Mouse (Mus musculus) 3134 (cell line): ENCODE results near the gene Magi2.

Experiments used
- DNase-seq: peaks from one replicate; pipeline ENCODE4 v3.0.0-alpha.2; 2011; ENCODE audit warnings: low spot score; ENCODE audit not compliant: insufficient read length; ENCODE audit errors: extremely low read depth

Magi2 gene

DNA sequence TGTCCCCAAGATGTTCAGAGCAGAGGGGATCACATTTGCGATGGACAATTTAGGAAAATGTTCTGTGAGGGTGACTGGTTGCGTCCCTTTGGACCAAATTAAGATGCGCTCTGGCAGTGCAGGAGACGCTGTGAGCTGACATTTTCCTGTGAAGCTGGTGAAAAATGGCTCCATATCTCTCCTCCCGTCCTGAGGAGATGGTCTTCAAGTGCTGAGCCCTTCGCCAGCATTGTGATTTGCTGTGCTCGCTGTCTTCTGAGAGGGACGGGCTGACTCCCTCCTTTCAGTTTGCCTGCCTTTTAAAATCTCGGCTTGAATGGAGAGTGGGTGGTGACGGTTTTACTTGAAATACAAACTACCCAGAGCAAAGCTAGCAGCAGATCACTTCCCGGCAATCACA, 682.2 kb downstream of the Magi2 start:
- no peak for DNase-seq

DNA sequence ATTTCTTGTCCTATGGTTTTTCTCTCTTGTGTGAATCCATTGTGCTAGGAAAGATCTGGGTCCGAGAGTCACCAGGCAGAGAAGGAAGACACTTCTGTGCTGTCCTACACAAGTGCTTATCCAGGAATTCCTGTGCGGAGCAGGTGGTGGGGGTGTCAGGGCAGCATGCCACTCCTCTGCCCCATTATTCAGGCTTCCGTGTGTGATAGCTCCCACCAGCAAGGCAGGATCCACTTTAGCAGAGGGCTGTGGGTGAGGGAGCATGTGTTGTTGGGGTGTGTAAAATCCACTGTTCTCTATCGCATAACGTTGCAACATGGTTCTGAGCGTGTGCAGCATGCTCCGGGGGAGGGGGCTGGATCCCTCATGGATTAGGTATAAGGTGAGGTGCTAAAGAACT, 682.8 kb downstream of the Magi2 start:
- DNase-seq = no peak

DNA sequence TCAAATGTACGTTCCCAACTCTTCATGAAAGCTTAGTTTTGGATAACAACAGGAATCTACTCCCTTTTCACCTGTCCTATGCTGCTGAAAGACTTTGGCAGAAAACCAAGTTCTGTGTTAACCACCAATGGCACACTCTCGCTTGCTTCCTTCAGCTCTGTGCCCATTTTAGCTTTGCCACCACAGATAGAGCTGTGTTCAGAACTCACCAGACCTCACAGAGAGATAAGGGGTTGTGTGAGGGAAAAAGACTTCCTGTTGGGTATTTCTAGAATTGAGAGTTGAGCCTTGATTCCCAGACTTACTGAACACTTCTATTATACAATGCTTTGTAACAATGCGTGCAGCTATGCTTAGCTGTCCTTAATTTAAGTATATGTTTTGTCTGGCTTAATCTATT, 705.3 kb downstream of the Magi2 start:
- no peak for DNase-seq

DNA sequence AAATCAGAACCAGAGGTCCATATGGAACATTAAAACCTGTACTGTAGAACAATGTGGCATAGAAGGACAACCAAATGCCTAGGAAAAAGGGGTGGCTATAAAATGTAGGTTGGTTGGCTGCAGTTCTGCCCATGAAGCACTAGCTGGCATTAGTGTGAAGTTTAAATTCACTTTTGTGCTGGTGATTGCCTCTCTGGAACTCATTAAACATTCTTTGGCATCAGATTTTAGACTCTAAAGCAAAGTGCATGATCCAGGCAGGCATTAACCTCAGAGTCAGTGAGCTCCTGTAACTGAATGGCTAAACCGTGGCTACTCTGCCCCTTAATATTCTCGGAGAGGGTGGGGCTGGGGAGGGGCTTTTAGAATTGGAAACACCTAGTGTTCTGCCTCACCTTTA, 706.4 kb downstream of the Magi2 start:
- no peak for DNase-seq

DNA sequence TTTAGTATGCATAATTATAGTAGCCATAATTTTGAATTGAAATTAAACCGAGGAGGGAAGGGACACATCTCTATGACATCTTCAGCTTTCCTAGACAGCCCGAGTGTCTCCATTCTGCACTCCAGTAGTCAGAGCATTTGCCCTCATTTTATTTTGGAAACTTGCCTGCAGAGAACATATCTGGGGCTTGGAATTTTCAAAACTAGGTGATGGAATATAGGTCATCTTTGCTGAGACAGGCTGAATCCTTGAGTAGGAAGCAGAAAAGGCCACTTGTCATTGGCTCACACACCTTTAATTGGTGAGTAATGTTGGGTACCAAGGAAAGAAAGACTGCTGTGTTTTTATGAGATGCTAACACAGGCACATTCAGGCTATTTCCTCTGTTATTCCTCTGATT, 724.3 kb downstream of the Magi2 start:
- DNase-seq = no peak

DNA sequence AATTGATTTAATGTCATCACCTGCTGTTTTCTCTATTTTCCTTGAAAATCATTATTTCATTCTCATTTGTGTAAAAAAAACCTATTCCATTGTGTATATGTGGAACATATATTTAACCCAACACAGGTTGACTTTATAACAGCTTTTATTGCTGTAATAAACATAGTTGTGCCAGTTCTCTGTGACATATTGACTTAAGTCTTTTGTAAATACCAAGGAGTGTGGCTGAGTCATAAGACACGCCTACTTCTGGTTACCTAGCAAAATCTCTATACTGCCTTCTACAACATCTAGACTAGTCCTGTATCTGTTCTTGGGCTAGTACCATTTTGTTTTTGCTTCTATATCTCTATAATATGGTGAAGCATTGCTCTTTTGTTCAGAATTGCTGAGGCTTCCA, 737.3 kb downstream of the Magi2 start:
- no peak for DNase-seq

DNA sequence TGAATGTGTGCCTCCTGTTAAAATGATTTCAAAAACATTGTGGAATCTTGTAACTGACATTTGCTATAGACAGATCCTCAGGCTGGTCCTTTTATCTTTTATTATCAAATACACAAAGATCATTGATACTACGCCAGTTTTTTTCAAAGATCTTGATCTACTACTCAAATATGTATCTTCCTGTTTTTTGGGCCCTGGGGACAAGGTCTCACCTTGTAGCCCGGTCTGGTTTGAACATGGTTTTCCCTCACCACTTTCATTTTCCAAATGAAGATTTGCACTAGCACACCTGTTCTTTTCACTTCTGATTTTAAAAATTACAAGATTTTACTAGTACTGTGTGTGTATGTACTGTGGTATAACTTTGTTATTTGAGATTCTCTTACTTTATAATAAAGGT, 745.9 kb downstream of the Magi2 start:
- DNase-seq = no peak

DNA sequence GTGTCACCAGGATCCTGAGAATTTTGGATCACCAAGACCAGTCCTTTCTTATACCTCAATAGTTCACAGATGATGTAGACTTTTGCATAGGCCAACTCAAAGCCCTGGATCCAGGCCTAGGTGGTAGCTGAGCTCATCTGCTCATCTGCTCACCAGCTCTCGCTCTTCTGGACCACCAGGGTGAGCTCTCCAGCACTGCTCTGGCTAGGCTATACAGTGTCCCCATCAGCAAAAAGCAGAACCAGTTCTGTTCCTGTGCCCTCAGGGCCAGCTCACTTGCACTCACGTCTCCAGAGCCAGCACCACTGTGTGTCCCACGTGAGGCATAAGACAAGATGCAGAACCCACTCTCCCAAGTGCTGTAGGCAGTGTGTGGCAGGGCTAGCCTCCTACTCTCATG, 747.0 kb downstream of the Magi2 start:
- DNase-seq = no peak

DNA sequence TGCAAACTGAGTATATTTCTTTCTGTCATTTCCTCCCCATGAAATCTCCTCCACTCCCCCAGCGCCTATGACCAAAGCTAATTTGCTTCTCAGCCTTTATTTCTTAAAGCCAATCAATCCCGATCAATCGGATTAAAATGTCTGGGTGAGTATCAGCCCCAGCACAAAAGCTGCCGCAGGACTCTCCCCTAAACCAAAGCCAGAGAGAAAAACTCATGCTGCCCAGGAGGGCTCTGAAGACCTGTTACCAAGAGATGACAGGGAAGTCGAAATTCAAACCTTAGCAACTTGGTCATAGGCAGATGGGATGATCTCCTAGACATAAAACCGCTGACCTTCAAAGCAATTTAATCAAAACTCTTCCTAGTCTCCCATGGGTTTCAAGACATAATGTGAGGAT, 754.7 kb downstream of the Magi2 start:
- no peak for DNase-seq

DNA sequence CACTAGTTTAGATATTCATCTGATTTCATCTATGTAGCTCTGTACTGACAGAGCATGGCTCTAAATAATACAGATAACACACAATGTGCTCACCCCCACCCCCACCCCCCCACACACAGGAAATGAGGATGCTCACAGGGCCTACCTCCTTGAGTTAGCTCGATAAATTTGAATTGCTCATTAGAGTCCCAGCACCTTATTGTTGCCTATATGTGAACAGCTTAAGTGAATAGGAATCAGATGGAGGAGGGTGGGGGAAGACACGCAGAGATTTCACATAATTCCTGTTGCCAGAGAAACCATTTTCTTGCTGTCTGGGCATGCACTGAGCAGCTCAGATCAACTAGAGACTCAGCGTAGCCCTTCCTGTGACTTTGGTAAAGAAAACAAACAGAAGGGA, 755.2 kb downstream of the Magi2 start:
- no peak for DNase-seq

DNA sequence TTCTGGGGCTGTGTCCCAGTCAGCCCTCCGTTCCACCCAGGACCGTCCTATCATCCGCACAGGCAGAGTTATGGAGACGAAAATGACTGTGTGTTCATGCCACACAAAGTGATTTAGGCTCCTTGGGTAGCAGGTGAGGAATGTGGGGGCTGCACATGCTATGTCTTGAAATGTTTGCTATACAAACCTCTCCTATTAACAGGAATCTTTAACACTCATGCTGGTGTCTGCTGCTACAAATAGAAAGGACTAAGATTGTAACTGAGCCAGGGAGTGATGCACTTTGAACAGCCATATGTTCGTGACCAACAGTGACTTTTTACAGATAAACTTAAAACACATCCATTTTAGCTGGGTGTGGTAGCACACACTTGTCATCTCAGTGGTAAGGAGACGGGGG, 772.6 kb downstream of the Magi2 start:
- DNase-seq = no peak

DNA sequence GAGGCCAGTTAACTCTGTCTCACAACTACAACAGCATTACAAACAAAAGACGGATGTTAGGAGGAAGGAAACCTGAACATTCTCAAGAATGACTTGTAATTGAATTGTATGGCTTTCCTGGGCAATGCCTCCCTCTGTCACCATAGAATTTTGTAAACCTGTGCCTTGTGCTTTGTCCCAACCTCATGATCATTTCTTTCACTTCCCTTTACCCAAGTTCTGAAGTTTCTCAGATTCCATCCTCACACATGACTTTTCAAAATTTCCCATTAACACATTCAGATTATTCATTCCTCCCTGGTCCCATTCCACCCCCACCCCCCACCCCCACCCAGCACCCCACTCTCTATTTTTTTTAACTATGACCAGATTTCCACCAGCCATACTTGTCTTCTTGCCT, 773.1 kb downstream of the Magi2 start:
- DNase-seq = no peak

DNA sequence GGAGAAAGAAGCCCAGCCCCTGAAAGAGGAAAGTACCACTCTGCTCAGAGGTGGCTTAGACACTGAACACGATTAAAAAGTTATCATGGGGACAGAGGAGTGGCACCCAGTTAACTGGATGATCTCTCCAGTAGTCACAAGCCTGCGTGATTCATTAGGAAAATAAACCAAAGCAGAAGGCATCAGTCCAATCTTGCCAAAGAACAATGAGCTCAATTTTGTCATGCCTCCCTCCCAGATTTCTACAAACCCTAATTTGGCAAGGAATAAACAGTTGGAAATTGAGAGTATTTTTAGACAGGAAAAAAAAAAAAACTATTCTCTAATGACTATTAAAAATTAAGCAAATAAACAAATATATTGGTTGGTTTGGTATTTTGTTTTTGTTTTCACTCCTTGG, 779.8 kb downstream of the Magi2 start:
- no peak for DNase-seq

DNA sequence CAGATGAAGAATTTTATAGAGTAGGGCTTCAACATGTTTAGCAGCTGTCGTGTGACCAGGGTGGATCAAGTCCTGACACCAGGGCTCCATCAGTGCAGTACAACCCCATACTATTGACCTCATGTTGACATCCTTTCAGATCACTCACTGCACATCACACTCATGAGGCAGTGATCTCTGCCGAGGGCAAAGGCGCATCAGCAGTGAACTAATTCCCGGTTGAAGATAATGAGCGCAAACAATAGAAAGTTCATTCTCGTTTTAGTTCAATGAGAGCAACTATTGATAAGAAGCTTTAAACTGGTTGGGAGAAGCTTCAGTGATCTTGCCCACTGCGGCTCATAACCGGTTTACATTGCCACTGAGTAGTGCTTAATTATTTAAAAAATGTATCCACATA, 780.4 kb downstream of the Magi2 start:
- no peak for DNase-seq

DNA sequence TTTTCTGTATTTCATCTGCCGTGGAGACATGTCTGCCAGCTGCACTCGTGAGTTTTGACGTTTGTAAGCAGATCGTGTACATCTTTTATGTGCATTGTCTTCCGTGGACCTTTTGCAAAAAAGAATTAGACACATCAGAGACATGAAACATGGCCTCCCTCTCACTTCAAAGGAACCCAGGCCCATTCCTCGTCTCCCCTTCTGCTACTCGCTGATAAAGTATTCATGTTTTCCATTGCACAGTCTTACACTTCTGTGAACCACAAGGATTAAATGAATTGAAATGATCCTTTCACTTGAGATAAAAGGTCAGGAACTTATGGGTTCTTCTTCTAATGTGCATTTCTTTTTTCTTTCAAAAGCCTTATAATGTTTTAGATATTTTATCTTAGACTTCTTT, 783.4 kb downstream of the Magi2 start:
- no peak for DNase-seq

DNA sequence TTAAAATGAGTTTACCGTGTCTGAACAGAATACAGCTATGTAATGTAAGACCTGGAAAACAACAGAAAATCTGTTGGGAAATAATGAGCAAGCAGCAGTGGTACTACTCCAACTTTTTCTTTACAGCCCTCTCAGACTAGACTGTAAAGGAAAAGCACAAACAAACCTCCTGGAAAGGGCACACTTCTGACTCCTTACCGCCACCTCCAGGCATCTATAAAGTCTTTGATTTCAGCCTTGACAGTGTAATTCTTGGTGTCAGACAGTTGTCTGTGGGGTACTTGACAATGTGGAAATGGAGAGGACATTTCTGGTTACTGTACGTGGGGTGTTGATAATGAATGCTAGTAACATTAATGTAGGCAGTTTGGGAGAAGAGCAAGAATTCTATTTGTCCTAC, 791.2 kb downstream of the Magi2 start:
- no peak for DNase-seq

DNA sequence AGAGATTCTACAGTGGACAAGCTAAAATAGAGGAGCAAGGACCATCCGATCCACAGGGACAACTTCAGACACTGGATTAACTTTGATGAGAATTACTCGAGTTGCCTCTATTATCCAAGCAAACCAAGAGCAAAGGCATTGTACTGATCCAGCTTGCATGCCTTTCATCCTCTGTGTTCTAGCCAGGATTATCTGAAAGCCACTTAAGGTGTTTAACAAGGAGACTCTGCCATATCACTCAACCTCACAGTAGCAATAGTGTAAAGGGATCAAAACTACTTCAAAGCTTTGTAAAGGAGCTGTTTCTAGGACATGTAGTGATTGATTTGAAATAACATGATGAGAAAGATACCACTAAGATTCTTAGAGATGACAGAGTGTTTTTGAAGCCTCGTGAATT, 819.8 kb downstream of the Magi2 start:
- DNase-seq = no peak

DNA sequence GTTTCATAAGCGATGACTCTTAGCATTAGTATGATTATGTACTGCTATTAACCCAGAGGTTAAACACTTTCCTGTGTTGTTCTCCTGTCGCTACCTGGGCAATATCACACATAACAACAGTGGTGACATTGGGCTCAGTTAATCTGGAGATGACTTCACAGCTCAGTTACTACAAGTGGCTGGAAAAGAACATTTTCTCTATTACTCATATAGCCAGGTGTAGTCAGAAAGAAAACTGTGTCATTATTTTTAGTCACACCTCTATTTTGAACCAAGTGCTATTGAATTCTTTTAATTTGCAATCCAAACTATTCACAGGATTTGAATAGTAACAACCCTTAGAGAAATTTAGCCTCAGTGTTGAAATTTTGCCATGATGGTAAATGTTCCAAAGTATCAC, 821.5 kb downstream of the Magi2 start:
- no peak for DNase-seq

DNA sequence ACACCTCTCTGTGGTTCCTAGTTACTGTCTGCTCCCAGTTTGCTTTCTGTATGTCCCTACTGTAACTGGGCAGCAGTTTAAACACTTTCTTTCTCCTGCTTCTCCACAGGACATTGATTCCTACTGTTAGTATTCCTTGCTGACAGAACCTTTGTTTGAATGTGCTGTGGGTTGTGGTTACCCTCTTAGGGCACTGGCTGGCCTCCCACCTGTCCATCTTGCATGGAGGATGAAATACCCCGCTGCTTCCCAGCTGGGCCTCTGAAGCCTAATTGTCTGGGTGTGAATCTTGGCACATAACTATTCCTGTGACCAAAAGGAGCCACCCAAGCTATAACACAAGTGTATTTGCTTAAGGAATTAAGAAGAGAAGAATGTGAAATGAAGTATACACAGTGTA, 823.4 kb downstream of the Magi2 start:
- DNase-seq = no peak

DNA sequence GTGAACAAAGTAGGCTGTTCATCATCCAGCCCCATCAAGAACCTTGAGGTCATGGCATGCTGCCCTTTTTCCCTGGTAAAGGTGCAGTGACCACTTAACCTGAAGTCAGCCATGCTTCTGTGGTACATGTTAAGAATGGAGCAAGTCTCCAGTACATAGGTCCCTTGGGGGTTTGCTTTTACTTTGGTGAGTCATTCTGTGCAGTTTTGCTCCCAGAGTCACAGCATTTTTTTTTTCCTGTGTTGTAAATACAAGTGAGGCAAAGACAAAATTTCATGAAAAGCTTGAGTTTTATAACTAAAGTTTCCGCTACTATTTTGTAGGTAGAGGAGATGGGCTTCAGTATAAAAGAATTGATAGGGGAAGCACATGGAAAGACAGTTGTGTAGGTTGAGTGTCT, 828.2 kb downstream of the Magi2 start:
- no peak for DNase-seq

DNA sequence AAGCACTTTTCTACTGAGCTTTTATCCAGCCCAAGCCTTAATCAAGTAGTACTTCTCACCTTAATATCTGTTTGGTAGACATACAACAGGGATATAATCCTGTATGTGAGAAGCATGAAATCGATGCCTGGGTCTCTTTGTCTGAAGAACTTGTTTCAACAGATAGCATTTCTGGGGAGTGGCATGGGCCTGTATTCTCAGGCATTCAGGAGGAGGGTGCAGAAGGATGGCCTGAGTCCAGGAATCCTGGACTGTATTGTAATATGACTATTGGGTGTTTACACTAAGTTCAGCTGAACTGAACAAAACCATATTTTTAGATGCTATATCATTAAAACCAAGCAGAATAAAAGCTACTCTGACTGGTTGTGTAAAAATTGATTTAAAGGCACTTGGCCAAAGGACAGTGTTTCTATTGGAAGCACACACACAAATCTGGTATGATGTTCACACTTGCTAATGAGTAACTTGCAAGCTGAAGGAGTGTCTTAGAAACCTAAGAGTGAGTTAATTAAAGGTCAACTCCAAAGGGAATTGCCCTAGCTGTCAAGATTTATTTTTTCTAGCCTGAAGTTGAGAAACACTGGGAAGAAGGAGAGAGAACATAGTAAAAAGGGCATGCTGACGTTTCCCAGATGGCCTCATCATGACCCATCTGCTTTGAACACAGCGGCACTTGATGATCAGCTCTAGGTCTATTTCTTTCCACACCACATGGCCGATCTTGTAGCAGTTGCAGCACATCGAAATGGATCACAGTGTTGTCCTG, 829.4 kb downstream of the Magi2 start:
- DNase-seq = no peak

DNA sequence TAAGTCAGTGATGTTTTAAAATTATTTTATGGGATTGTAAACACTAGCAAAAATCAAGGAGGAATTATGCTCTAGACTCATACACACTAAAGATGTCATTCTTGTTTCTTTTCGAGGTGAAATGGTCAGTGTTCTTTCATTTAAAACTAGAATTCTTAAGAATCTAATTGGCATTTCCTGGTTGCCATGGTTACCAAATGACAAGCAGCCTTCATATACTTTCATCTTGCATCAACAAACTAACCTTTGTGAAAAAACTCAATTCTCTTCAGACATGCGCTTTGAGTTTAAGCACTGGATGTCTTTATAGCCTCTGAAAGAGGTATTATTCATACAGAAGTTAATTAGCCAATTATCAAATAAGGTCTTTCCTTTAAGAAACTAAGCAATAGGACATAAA, 830.0 kb downstream of the Magi2 start:
- no peak for DNase-seq

DNA sequence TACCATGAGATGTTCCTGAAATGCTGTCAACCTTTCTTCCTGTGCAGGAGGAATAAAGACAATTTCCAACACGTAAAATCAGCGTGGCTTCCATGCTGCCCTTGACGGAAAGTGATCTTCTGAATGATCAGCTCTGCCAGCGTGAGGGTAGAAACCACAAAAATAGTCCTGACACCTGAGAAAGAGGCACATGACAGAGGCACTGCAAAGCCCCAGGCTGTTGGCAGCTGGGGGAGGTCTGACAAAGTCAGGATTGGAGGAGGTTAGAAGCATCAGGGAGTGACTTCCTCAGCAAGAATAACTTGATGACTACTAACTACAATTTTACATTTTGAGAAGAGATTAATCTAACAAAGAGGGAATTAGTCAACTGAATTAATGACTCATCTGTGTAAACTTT, 835.2 kb downstream of the Magi2 start:
- DNase-seq = no peak
